Mouse (Mus musculus): ENCODE data around the gene Mlh3. TPM values are rescaled to one million over a fixed set of nuclear protein-coding genes. Genes with fewer than 3 reads are reported as not detected.

Mlh3 gene
- total and polyA plus RNA-seq, 3 experiments, result 7.8 to 9.8 (median 8.3) TPM

DNA sequence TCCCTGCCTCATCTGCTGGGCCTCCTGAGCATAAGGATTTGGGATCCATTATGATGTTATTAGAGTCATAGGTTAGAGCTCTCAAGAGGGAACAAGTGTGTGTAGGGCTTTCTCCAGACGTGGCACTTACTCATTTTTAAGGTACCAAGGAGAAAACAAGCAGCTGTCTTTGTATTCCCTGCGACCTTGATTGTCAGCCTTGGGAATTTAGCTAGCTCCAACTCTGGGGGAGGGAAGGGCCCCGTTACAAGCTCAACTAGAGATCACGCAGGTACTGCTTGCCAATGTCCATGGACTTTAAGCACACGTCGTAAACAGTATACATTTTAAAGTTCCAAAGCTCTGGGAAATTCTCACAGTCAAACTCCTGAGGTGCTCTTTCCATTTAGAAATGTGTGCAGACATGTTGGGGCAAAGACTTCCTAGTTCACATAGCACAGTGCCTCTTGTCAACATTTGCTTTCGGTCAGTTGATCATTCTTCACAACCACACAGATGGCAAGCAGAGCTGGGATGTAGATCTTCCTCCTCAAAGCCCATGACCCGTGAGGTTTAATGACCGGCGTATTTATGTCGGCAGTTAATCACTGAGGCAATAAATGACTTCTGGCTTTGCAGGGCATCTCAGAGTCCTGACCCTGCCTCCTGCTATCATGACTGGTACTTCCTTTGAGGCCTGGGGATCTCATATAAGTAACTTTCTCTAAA is 27.9 kb upstream of the Mlh3 start:
- Histone ChIP-seq H3K9ac (ENCODE audit: insufficient read depth, low read depth) (no peak overlapping the region), H3K27ac (ENCODE audit: insufficient read depth, low read depth) (no peak overlapping the region), H3K79me2 (replicated peaks; ENCODE audit: control insufficient read depth, extremely low read depth, insufficient read depth, poor library complexity, severe bottlenecking) (no peaks in the 10 kb centered on the region), H3K9me3 (replicated peaks; ENCODE audit: low read length) (peaks cover 7% of the 10 kb centered on the region), H3K36me3 (replicated peaks in 1 of 2; ENCODE audit: control insufficient read depth in 1 of 2, insufficient read depth in 1 of 2, low read length in 1 of 2) (peaks cover 30 to 46% of the 10 kb centered on the region in 2 experiments), H3K4me2 (ENCODE audit: insufficient read depth, low read depth, poor library complexity, severe bottlenecking) (no peak overlapping the region), H3K4me1 (ENCODE audit: control insufficient read depth in 1 of 2, insufficient read depth in 2 of 2) (no peaks in the 10 kb centered on the region), H3K27me3 (replicated peaks) (no peaks in the 10 kb centered on the region), H3K4me3 (replicated peaks in 1 of 3; ENCODE audit: low read depth in 2 of 3, low read length in 2 of 3, poor library complexity in 1 of 3) (no peak overlapping the region)
- TF ChIP-seq ZNF384 (IDR thresholded peaks at IDR 0.05; ENCODE audit: low read depth, low read length) (no peak), BHLHE40 (IDR thresholded peaks at IDR 0.05; ENCODE audit: low read depth, low read length) (no peak), CHD1 (IDR thresholded peaks at IDR 0.05; ENCODE audit: low read depth, low read length) (no peak), MAZ (IDR thresholded peaks at IDR 0.05; ENCODE audit: low read depth, low read length) (no peak), EP300 (IDR thresholded peaks at IDR 0.05; ENCODE audit: low read length) (no peak), POLR2AphosphoS2 (IDR thresholded peaks at IDR 0.05; ENCODE audit: low read depth, low read length) (no peak), IRF4 (IDR thresholded peaks at IDR 0.05; ENCODE audit: low read depth, low read length) (no peak), MXI1 (IDR thresholded peaks at IDR 0.05; ENCODE audit: low read depth, low read length) (no peak), GABPA (IDR thresholded peaks at IDR 0.05; ENCODE audit: insufficient replicate concordance, low read depth, low read length) (no peak), ZC3H11A (IDR thresholded peaks at IDR 0.05; ENCODE audit: low read depth, low read length) (no peak), SMC3 (IDR thresholded peaks at IDR 0.05; ENCODE audit: low read depth, low read length) (no peak), CTCF (conservative IDR thresholded peaks at IDR 0.05 in 1 of 2, IDR thresholded peaks at IDR 0.05 in 1 of 2; ENCODE audit: low read depth in 2 of 2, low read length in 2 of 2) (no peak), RCOR1 (conservative IDR thresholded peaks at IDR 0.05; ENCODE audit: low read depth, low read length) (no peak), NELFE (IDR thresholded peaks at IDR 0.05; ENCODE audit: low read depth, low read length) (no peak), UBTF (IDR thresholded peaks at IDR 0.05; ENCODE audit: low read depth, low read length) (no peak), SIN3A (IDR thresholded peaks at IDR 0.05; ENCODE audit: low read length) (no peak), RAD21 (IDR thresholded peaks at IDR 0.05; ENCODE audit: low read depth, low read length) (no peak)
- no peak for DNase-seq (ENCODE audit: extremely low read depth)
- dilution Hi-C loops (cut with MboI; ENCODE audit: extremely low pct_ligation_motif_present, extremely low pct_unique_long_range_greater_than_20kb, low sequenced_read_pairs), result no loop called here
- in situ Hi-C loops (cut with MboI; ENCODE audit: low pct_ligation_motif_present, low pct_unique_long_range_greater_than_20kb, low sequenced_read_pairs), result loop anchor here (10.0 kb wide), 1 partner anchor 133 kb away; no protein-coding TSS in a partner anchor

DNA sequence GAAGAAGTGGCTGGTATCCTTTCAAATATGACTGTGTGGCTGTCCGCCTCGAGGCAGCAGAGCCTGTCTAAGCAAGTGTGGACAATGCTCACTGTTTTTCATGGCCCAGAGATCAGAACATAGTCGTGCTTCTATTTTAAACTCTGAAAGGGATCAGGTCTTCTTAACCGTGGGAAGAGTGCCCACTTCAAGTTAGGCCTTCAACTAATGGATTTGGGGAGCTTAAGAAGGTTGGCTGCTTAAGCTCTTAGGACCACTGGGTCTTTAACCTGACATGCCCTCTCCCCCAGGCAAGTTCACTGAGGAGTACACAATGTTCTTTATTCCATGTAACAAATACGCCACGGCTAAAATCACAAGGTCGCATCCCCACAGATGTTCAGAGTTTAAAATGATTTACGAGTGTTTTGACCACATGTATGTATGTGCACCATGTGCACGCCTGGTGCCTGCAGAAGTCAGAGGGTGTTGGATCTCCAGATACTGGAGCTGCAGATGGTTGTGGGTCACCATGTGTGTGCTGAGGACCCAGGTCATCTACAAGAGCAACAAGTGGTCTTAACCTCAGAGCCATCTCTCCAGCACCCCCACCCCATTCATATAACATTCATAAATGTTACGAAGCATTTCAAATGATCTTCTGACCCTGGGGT is 27.1 kb upstream of the Mlh3 start:
- Histone ChIP-seq H3K79me2 (replicated peaks; ENCODE audit: control insufficient read depth, extremely low read depth, insufficient read depth, poor library complexity, severe bottlenecking) (no peaks in the 10 kb centered on the region), H3K4me2 (ENCODE audit: insufficient read depth, low read depth, poor library complexity, severe bottlenecking) (no peak overlapping the region), H3K4me1 (ENCODE audit: control insufficient read depth in 1 of 2, insufficient read depth in 2 of 2) (peaks cover 0 to 2% of the 10 kb centered on the region in 2 experiments; a peak in 2 of 4 replicates), H3K9me3 (replicated peaks; ENCODE audit: low read length) (peaks cover 7% of the 10 kb centered on the region), H3K27ac (ENCODE audit: insufficient read depth, low read depth) (no peak overlapping the region), H3K4me3 (replicated peaks in 1 of 3; ENCODE audit: low read depth in 2 of 3, low read length in 2 of 3, poor library complexity in 1 of 3) (no peak overlapping the region), H3K9ac (ENCODE audit: insufficient read depth, low read depth) (no peak overlapping the region), H3K36me3 (replicated peaks in 1 of 2; ENCODE audit: control insufficient read depth in 1 of 2, insufficient read depth in 1 of 2, low read length in 1 of 2) (peaks cover 27 to 40% of the 10 kb centered on the region in 2 experiments), H3K27me3 (replicated peaks) (no peaks in the 10 kb centered on the region)
- in situ Hi-C loops (cut with MboI; ENCODE audit: low pct_ligation_motif_present, low pct_unique_long_range_greater_than_20kb, low sequenced_read_pairs) (loop anchor here (10.0 kb wide), 1 partner anchor 133 kb away; no protein-coding TSS in a partner anchor), dilution Hi-C loops (cut with MboI; ENCODE audit: extremely low pct_ligation_motif_present, extremely low pct_unique_long_range_greater_than_20kb, low sequenced_read_pairs) (no loop called here)
- no peak for DNase-seq (ENCODE audit: extremely low read depth)
- TF ChIP-seq KAT2A (IDR thresholded peaks at IDR 0.05; ENCODE audit: insufficient replicate concordance, low read length), result no peak
- no peak for TF ChIP-seq CHD2 (IDR thresholded peaks at IDR 0.05; ENCODE audit: low read length)
- no peak for TF ChIP-seq JUND (conservative IDR thresholded peaks at IDR 0.05; ENCODE audit: low read depth, low read length)
- TF ChIP-seq MXI1 (IDR thresholded peaks at IDR 0.05; ENCODE audit: low read depth, low read length), result no peak
- TF ChIP-seq EP300 (IDR thresholded peaks at IDR 0.05; ENCODE audit: low read length), result no peak
- TF ChIP-seq SIN3A (IDR thresholded peaks at IDR 0.05; ENCODE audit: low read length), result no peak
- TF ChIP-seq MAFK (IDR thresholded peaks at IDR 0.05; ENCODE audit: insufficient replicate concordance, low read length), result no peak
- no peak for TF ChIP-seq HCFC1 (IDR thresholded peaks at IDR 0.05; ENCODE audit: low read depth, low read length)
- TF ChIP-seq POLR2AphosphoS2 (IDR thresholded peaks at IDR 0.05; ENCODE audit: low read depth, low read length), result no peak
